Mouse (Mus musculus) erythroblast, adult 5-6 weeks (primary cell): ENCODE data around the gene Fancc. TPM values are rescaled to one million over a fixed set of nuclear protein-coding genes. Genes with fewer than 3 reads are reported as not detected.

Experiments used
- ATAC-seq: replicated peaks from 2 replicates; pipeline ENCODE4 v1.8.0; 2016; ENCODE audit warnings: moderate number of reproducible peaks, mild to moderate bottlenecking, moderate TSS enrichment, inconsistent platforms; ENCODE audit not compliant: poor library complexity, low FRiP score, severe bottlenecking
- total RNA-seq, 2 experiments: library from RNA; stranded (forward) in 1 of 2; stranded (reverse) in 1 of 2; fragments of 150-400 nt in 1 of 2; fragments of 200-764, 138-1000 nt in 1 of 2; gene quantifications; 2 replicates each; pipeline versions ENCODE4 v1.2.3 to v1.2.4; 2015 to 2017; ENCODE audit warnings: low replicate concordance in 2 of 2

Gene Fancc
- total RNA-seq (2015; ENCODE audit: low replicate concordance) (4.8 and 26.5 TPM in 2 replicates), total RNA-seq (2017; ENCODE audit: low replicate concordance) (9.0 and 17.6 TPM in 2 replicates)

- ATAC-seq: no peak
These were observed at the start of gene Fancc for GRCm38 (mm10) chr13:63496646-63497582. Gene Fancc (minus strand): TSS chr13:63497278.

DNA sequence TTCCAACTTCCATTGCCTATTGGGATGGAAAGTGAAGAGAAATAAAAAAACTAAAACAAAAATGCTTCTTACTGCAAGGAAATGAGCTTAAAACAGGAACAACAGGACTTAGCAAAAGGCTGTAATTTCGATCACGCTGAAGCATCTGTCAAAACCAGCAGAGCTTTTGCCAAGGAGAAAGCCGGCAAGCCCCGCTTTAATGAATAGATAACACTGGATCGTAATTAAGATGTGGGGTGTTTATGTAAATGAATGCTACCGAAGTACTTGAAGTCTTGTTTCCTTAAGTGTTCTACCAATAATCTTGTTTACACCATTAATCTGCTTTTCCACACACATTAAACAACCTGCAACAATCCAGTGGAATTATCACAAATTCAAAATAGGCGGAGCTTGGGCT, 48.2 kb upstream of the Fancc start:
- ATAC-seq: no peak

DNA sequence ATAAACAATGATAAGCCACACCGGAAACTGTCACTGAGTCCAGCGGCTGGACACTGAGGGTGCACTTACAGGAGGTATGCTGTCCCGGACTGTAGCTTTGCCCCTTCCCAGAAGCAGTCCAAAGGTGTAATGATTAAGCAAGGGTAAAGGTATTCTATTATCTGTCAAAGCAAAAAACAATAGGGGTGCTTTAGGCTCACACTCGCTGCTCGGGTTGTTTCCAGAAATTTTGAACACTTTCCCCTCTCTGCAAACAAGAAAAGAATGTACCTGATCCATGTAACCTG, 47.8 kb upstream of the Fancc start:
- no peak for ATAC-seq

DNA sequence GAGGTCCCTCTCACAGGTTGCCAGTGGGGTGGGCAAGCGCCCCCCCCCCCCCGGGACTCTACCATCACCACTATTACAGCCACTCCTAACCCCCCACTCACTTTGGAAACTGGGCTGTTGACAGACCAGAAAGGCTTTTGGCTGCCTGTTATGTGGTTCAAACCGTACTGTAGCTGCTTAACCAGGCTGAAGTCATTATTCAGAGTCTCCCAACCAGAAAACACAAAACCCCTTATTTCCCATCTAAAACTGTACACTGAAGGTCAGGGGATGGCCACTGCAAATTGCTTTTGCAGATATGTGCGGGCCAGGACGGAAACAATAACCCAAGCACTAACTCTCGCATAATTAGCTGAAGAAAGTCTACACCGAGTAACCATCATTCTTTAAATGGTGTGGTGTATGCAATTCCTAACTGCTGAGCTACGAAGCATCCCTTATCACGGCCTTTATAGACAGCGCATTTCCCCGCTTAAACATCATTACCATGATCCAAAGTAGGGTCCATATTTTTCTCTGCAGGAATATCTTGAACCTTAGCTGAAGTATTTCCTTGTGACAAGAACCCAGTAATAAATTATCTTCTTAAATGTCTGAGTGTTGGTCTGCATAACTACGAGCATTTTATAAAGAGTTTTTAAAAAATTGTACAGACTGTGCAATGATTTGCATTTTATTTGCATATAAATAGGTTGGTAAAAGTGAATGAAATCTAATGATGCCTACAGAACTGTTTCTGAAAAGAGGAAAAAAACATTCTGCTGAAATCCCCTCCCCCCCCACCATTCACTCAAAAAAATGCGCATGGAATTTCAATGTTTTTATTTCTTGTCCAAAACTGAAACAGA, 47.3 kb upstream of the Fancc start:
- ATAC-seq: no peak

- no peak for ATAC-seq
These were observed 46.4 kb upstream of the Fancc start for GRCm38 (mm10) chr13:63543459-63543858.

DNA sequence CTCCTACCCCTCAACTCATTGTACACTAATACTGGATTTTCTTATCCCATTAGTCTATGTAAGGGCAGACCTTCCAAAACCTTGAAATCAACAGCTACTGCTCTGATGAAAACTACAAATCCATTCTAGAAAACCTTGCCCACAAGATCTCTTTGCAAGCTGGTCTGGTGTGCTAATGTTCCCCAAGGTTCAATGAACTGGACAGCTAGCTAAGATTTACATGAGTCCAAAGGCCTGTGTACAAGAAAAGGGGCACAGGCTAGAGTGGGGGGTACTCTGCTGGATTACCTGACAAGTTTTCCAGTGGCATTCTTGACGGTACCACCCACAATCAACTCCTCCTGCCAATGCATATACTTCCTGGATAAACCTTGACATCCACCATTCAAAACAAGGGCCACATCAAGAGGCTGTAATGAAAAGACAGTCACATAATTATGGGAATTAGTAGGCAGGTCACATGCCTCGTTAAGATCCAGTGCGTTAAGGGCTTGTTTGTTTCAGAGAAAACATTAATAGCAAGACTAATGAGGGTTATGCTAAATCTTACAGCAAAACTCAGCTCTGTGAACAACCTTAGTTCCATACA, 45.8 kb upstream of the Fancc start:
- ATAC-seq: no peak

GRCm38 (mm10) chr13:63541510-63541909, 44.4 kb upstream of the Fancc start:
- no peak for ATAC-seq

DNA sequence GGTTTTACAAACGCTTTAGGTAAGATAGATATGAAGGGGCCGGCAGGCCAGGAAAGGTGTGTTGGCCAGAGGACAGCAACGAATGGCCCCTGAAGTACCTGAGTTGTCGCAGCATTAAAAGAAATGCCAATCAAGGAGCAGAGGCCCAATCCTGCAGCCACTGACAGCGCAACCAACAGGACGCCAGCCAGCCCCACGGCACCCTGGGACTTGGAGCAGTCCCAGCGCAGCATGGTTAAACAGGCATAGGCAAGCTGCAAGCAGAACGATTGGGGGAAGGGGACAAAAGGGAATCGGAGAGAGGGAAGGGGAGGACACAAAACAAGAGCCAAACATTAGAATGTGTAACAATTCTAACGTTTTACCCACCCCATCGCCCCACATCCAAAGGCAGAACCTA, 43.5 kb upstream of the Fancc start:
- no peak for ATAC-seq

DNA sequence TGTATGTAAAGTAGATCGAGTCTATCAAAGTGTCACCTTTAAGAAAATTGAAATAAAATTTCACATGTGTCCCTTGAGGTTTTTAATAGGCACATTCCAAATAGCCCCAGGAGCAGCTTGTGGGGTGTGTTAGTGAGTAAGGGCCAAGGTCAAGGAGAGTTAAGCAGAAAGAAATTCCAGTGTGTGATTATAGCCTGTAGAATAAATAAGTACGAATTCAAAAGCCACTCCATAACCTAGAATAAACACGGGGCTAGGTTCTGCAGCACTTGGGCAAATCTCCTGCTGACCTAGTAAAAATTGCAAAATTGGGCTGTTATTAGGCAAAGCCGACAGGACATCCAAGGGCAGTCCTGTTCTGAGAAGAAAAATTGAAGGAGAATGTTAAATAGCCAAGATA, 37.9 kb upstream of the Fancc start:
- no peak for ATAC-seq

GRCm38 (mm10) chr13:63530857-63531256, 33.8 kb upstream of the Fancc start:
- ATAC-seq: no peak

GRCm38 (mm10) chr13:63530371-63530764, 33.3 kb upstream of the Fancc start:
- no peak for ATAC-seq

DNA sequence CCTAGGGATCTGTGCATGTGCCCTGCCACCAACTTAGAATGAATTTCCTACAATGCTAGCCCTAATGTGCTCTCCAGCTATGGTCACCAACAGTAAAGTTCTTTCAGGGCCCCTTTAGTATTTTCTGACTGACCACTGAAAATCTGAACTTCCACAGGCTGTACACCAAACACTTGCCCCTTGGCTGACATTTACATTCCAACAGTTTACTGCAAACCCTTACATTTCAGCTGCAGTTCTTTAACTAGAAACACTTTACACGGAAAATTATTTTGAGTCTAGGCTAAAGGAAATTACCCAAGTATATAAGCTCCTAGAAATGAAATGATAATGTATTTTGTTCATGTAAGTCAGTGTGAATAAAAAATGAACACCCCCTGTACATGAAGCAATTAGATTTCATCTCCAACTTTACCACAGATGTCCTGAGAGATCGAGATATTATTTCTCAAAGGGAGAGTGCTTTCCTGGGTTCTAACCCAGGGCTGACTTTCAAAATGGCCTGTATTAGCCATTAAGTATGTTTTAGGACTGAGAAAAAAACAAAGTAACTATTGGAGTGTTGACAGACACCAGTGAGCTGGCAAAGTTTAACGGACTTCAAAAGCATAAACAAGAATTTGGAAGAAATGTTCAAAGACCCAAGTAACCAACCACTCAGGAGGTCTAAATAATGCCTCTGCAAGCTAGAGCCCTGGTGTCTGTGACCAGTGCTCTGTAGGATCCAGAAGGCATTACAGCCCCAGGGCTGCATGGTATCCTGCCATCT, 32.7 kb upstream of the Fancc start:
- ATAC-seq: no peak

GRCm38 (mm10) chr13:63528852-63529251, 31.8 kb upstream of the Fancc start:
- ATAC-seq: no peak

DNA sequence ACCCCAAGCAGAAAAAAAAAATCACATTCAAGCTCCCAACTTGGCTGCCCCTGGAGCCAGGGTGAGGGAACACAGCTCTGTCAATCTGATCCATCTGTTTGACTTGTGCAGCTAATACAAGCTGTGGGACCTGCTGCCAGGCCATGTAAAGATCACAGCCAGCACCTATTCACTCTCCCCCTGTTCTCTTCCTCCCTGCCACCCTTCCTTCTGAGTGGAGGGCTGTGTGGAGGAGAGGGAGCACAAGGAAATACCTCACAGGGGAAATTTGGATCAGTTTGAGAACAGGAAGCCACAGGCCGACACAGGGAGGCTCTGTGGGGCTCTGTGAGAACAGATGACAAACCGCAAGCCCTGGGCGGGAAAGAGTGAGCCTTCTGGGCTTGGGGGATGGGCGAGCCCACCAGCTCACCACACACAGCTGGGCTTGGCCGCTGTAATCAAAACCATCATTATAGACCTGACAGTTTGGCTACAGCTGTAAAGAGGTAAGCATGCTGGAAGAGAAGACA, 31.1 kb upstream of the Fancc start:
- ATAC-seq: no peak

DNA sequence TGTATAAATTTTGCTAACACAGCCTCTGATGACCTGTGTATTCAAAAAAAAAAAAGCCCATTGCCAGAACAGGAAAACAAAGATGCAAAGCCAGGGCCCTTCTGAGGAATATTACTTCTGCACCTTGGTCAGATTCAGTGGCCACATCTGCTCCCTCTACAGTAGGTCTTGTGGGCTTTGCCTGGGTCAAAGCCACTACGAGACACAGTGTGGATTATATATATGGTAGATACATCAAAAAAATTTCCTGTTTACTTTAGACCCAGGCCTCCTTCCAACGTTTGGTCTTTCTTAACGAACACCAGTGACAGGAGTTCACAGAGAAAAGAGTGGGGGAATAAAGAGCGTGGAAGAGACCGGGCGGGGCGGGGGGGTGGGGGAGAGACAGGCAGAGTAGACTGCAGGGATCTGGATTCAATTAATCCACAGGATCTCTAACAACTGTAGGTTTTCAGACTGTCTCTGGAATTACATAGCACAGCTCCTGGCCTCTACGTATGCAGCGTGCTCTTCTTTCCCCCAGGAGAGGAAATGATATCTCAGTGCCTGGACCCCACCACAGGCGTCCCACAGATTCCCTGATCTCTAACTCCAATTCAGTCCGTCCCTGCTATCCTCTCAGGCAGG, 28.6 kb upstream of the Fancc start:
- no peak for ATAC-seq

DNA sequence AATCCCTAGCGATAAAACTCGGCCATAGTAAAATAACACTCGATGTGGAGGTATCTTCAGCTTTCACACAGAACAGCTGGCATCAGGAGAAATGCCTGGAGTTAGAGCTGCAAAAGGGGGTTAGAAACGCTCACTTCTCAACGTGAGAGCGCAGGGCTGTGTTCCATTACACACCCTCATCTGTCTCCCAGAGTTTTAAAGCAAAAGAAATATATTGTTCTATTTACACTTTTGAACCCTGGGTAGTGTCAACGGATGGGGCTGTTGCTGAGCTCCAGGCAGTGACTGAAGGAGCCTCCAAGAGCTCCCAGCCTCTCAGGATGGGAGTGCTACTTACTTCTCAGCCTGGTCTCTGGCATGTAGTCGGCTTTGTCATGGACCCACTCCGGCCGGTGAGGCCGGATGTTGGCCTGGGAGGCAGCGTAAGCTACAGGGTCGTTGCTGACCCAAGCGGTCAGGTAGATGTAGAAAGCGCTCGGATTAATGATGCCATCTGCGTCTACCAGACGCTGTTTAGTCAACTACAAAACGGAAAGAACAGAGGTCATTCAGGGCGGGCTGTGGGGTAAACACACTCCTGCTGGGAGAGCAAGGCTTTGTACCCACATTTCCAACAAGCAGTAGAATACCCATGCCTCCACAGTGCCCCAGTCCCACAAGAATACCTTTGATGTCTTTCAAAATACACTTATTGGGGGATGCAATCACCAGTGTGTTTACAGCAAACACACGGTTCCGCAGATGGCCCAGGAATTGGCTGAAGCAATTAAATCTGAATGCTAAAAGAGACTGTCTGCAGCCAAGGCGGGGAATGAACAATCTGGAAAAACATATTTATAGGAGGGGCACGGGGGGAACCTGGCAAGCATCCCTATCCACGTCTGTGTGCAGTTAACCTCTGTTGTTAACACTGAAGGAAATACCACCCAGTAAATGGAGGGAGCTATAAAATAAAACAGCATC, 27.8 kb upstream of the Fancc start:
- ATAC-seq: no peak

DNA sequence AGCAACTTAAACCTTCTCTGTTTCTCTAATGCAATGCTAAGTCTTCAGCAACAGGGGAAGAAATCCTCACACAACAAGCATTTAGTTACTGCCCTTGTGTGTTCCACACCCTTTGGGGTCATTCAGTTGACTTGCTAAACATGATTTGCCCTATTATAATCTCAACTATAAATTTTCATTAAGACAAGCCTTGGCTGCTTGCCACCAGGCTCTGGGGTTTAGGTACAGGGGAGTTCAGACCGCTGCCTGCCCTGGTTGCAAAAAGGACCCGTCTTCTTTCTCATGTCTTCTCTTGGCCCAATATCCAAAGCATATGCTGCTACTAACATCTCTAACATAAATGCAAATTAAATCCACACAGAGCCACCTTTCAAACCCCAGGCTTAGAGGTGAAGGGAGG, 27.0 kb upstream of the Fancc start:
- ATAC-seq: no peak

GRCm38 (mm10) chr13:63522832-63523231, 25.8 kb upstream of the Fancc start:
- ATAC-seq: no peak
